Mouse (Mus musculus): ENCODE data around the gene Nrg3. TPM values are rescaled to one million over a fixed set of nuclear protein-coding genes. Genes with fewer than 3 reads are reported as not detected.
"Not testable (repeated sequence)": the region's sequence is repeated elsewhere in the genome, so short reads cannot be mapped to it uniquely, and the experiment has no call there.

The Nrg3 gene
- polyA plus RNA-seq, 1 experiment: not detected

DNA sequence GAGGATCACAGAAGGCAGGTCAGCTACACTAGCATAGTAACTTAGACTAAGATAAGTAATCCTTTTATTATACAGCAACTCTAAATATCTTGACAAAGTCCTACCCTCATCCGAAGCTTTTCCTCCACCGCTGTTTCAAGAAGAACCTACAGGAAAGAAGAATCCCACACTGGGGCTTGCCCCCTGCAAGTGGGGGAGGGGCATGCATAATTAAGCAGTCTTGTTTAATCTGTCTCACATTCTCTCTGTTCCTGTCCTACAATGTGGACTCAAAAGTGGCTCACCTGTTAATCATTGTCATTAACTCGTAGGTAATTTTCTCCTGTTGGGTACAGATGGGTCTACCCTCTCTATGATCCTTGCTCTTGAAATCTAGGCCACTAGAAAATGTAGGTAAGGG is 354.9 kb downstream of the Nrg3 start:
- no peak overlapping the region for H3K4me3 ChIP-seq
- H3K4me2 ChIP-seq (ENCODE audit: low read depth): no peak overlapping the region
- H3ac ChIP-seq (ENCODE audit: control insufficient read depth, insufficient read length): no peak overlapping the region
- H3K79me2 ChIP-seq (ENCODE audit: control insufficient read depth, insufficient read depth): no peaks in the 10 kb centered on the region
- no peaks in the 10 kb centered on the region for H3K36me3 ChIP-seq (ENCODE audit: control insufficient read depth, insufficient read depth)
- TF ChIP-seq MAX (IDR thresholded peaks at IDR 0.05; ENCODE audit: low read depth) (no peak), POLR2A (IDR thresholded peaks at IDR 0.05; ENCODE audit: insufficient read length, low read depth) (no peak), E2F4 (IDR thresholded peaks at IDR 0.05; ENCODE audit: insufficient read depth) (no peak), POLR2AphosphoS2 (IDR thresholded peaks at IDR 0.05; ENCODE audit: insufficient read length, low read depth) (no peak), REST (IDR thresholded peaks at IDR 0.05; ENCODE audit: insufficient read depth, insufficient read length) (no peak), CEBPB (IDR thresholded peaks at IDR 0.05; ENCODE audit: insufficient read depth, poor library complexity, severe bottlenecking) (no peak)
- no peaks in the 10 kb centered on the region for H3K27me3 ChIP-seq (ENCODE audit: control insufficient read depth, insufficient read depth, insufficient read length)

DNA sequence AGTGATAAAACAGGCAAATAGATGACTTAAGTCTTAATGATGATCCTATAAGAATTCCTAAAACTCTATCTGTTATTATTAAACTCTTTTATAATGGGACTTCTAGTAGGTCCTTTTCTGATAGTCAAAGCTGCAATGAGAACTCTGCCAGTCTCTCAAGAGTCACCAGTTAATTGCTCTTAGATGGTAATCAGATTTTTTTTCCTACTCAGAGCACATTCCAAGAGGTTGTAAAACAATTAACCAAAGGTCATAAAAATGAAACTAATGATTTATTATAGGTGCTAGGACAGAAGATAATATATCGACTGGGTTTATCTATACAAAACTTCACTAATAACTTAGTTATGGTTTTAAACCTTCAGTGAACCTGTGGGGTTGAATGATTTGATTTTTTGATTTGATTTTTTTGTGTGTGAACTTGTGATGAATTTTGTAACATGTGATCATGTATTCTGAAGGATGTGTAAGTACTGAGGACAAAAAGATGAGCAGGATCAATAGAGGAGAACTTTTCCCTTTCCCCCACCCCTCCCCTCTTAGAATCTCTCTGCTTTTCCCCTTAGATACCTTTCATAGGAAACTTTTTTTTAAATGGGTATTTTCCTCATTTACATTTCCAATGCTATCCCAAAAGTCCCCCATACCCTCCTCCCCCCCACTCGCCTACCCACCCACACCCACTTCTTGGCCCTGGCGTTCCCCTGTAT is 356.2 kb downstream of the Nrg3 start:
- H3K4me3 ChIP-seq; H3K4me2 ChIP-seq (ENCODE audit: low read depth); H3K79me2 ChIP-seq (ENCODE audit: control insufficient read depth, insufficient read depth); H3K36me3 ChIP-seq (ENCODE audit: control insufficient read depth, insufficient read depth); H3K27me3 ChIP-seq (ENCODE audit: control insufficient read depth, insufficient read depth, insufficient read length); H3ac ChIP-seq (ENCODE audit: control insufficient read depth, insufficient read length): not testable (repeated sequence)

DNA sequence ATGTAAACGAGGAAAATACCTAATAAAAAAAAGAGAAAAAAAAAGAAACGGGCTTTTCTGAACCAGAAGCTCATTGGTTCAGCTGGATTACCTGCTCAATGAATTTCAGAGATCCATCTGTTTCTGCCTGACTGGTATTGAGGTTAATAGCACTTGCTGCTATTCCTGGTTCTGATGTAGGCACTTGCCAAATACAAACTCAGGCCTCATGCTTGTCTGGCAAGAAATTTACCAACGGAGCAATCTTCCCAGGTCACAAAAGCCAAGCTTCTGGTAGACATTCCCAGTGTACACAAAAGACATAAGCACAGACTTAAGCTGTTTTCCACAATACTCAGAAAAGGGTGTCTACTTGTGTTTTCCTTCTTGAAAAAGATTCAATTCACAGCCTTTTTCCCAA is 363.3 kb downstream of the Nrg3 start:
- H3K36me3 ChIP-seq (ENCODE audit: control insufficient read depth, insufficient read depth): no peaks in the 10 kb centered on the region
- no peaks in the 10 kb centered on the region for H3K79me2 ChIP-seq (ENCODE audit: control insufficient read depth, insufficient read depth)
- TF ChIP-seq POLR2A (IDR thresholded peaks at IDR 0.05; ENCODE audit: insufficient read length, low read depth) (no peak), SRF (IDR thresholded peaks at IDR 0.05; ENCODE audit: control insufficient read depth, insufficient read length, low read depth) (no peak), MYOD1 (IDR thresholded peaks at IDR 0.05; ENCODE audit: control insufficient read depth in 1 of 3, insufficient read length in 2 of 3, low read depth in 2 of 3) (no peak), E2F4 (IDR thresholded peaks at IDR 0.05; ENCODE audit: insufficient read depth) (no peak), REST (IDR thresholded peaks at IDR 0.05; ENCODE audit: insufficient read depth, insufficient read length) (no peak), CEBPB (IDR thresholded peaks at IDR 0.05; ENCODE audit: insufficient read depth, poor library complexity, severe bottlenecking) (no peak)
- no peak overlapping the region for H3ac ChIP-seq (ENCODE audit: control insufficient read depth, insufficient read length)
- no peak overlapping the region for H3K4me2 ChIP-seq (ENCODE audit: low read depth)
- no peak overlapping the region for H3K4me3 ChIP-seq
- H3K27me3 ChIP-seq (ENCODE audit: control insufficient read depth, insufficient read depth, insufficient read length): no peaks in the 10 kb centered on the region

DNA sequence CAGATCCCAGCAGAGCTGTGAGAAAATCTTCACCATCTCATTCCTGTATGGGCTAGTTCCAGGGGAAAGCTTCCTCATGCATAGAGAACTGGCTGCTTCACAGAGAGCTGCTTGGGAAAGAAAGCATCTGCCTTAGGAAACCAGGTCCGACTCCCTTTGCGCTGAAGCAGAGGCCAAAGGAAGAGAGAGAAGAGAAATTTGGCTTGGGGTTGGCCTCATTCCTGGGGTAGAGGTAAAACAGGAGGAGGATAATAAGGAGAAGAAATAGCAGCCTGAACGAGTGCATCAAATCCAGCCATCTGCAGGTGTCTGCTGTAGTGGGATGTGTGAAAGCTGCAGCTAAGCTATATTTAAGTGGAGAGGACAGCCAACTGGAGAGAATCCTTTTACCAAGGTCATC is 366.1 kb downstream of the Nrg3 start:
- H3K27me3 ChIP-seq (ENCODE audit: control insufficient read depth, insufficient read depth, insufficient read length): no peaks in the 10 kb centered on the region
- no peaks in the 10 kb centered on the region for H3K36me3 ChIP-seq (ENCODE audit: control insufficient read depth, insufficient read depth)
- H3K4me3 ChIP-seq: no peak overlapping the region
- no peak overlapping the region for H3ac ChIP-seq (ENCODE audit: control insufficient read depth, insufficient read length)
- no peaks in the 10 kb centered on the region for H3K79me2 ChIP-seq (ENCODE audit: control insufficient read depth, insufficient read depth)
- H3K4me2 ChIP-seq (ENCODE audit: low read depth): no peak overlapping the region
- TF ChIP-seq POLR2A (IDR thresholded peaks at IDR 0.05; ENCODE audit: insufficient read length, low read depth): no peak
- no peak for TF ChIP-seq SRF (IDR thresholded peaks at IDR 0.05; ENCODE audit: control insufficient read depth, insufficient read length, low read depth)

DNA sequence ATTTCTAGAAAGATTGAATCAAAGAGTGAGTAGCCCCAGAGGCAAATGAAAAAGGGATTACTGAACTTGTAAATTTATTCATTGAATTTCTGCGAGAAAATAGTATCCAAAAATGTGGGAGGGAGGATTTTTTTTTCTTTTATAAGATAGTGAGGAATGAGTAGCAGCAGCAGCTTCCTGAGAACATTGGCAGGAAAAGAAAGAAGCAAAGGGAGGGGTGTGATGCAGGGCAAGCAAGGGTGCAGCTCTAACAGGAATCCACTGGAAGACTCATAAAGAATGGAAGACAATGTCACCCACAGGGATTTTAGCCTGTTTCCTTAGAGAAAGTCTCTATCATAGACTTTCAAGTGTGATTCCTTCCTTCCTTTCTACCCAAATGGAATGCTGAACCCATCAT is 377.7 kb downstream of the Nrg3 start:
- H3ac ChIP-seq (ENCODE audit: control insufficient read depth, insufficient read length): no peak overlapping the region
- no peaks in the 10 kb centered on the region for H3K79me2 ChIP-seq (ENCODE audit: control insufficient read depth, insufficient read depth)
- no peak overlapping the region for H3K4me2 ChIP-seq (ENCODE audit: low read depth)
- no peak for TF ChIP-seq E2F4 (IDR thresholded peaks at IDR 0.05; ENCODE audit: insufficient read depth)
- TF ChIP-seq SRF (IDR thresholded peaks at IDR 0.05; ENCODE audit: control insufficient read depth, insufficient read length, low read depth): no peak
- no peak for TF ChIP-seq REST (IDR thresholded peaks at IDR 0.05; ENCODE audit: insufficient read depth, insufficient read length)
- TF ChIP-seq POLR2AphosphoS2 (IDR thresholded peaks at IDR 0.05; ENCODE audit: insufficient read length, low read depth): no peak
- no peak for TF ChIP-seq CEBPB (IDR thresholded peaks at IDR 0.05; ENCODE audit: insufficient read depth, poor library complexity, severe bottlenecking)
- H3K36me3 ChIP-seq (ENCODE audit: control insufficient read depth, insufficient read depth): no peaks in the 10 kb centered on the region
- no peak overlapping the region for H3K4me3 ChIP-seq
- no peaks in the 10 kb centered on the region for H3K27me3 ChIP-seq (ENCODE audit: control insufficient read depth, insufficient read depth, insufficient read length)

DNA sequence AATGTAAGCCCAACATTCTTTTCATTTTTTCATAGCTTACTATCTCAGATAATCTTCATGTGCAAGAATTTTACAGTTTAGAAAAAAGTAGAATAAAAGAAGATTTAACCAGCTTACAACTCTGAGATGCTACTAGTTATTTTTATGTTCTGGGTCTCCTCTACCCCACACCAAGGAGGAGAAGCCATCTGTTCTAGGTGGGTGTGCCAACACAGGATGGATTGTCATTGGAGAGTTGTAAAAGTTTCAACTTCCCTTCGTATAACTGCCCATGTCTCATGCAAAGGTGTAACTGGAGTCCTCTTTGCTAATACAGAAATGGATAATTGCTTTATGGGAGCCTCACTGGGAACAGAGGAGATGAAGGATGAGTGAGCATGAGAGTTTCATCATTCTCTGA is 393.4 kb downstream of the Nrg3 start:
- no peak for TF ChIP-seq SRF (IDR thresholded peaks at IDR 0.05; ENCODE audit: control insufficient read depth, insufficient read length, low read depth)
- TF ChIP-seq USF1 (IDR thresholded peaks at IDR 0.05; ENCODE audit: low read depth): no peak
- TF ChIP-seq REST (IDR thresholded peaks at IDR 0.05; ENCODE audit: insufficient read depth, insufficient read length): no peak
- TF ChIP-seq MYOD1 (IDR thresholded peaks at IDR 0.05; ENCODE audit: control insufficient read depth in 1 of 3, insufficient read length in 2 of 3, low read depth in 2 of 3): no peak
- no peak for TF ChIP-seq TCF3 (IDR thresholded peaks at IDR 0.05; ENCODE audit: insufficient read length, low read depth)
- no peak for TF ChIP-seq MYOG (IDR thresholded peaks at IDR 0.05; ENCODE audit: control insufficient read depth in 1 of 3, insufficient read depth in 1 of 3, insufficient read length in 2 of 3, low read depth in 2 of 3)
- TF ChIP-seq E2F4 (IDR thresholded peaks at IDR 0.05; ENCODE audit: insufficient read depth): no peak
- TF ChIP-seq POLR2AphosphoS2 (IDR thresholded peaks at IDR 0.05; ENCODE audit: insufficient read length, low read depth): no peak
- TF ChIP-seq POLR2A (IDR thresholded peaks at IDR 0.05; ENCODE audit: insufficient read length, low read depth): no peak
- H3K4me2 ChIP-seq (ENCODE audit: low read depth): no peak overlapping the region
- no peaks in the 10 kb centered on the region for H3K27me3 ChIP-seq (ENCODE audit: control insufficient read depth, insufficient read depth, insufficient read length)
- H3K79me2 ChIP-seq (ENCODE audit: control insufficient read depth, insufficient read depth): no peaks in the 10 kb centered on the region
- H3K36me3 ChIP-seq (ENCODE audit: control insufficient read depth, insufficient read depth): no peaks in the 10 kb centered on the region
- H3K4me3 ChIP-seq: no peak overlapping the region
- H3ac ChIP-seq (ENCODE audit: control insufficient read depth, insufficient read length): no peak overlapping the region

All from myocyte (in vitro differentiated cells).